Mouse (Mus musculus) kidney, embryonic 14.5 days (tissue): ENCODE measurements at regions not wholly inside any gene's neighbourhood (a gene's known extent, or its start where the extent isn't known, plus 50 kb on each side); places are given as distances from the start of the nearest gene placed in this dataset.
A peak's percentile ranks its signal among the peaks of the same experiment; 100 is the strongest.

Experiments used
- ATAC-seq: fragments of 200-750 bp; cut with Nextera tagmentation; 2 replicates; pipeline ENCODE4 v1.8.0; 2017; ENCODE audit warnings: moderate number of reproducible peaks, mild to moderate bottlenecking, moderate TSS enrichment, moderate library complexity; ENCODE audit not compliant: low FRiP score, low TSS enrichment
- H3K27ac ChIP-seq: fragments of 300-500 bp; sonication (generic); 2 replicates; pipeline ENCODE4 v1.5.1; 2014; ENCODE audit warnings: low read depth, mild to moderate bottlenecking, low read length, moderate library complexity, mixed read lengths
- H3K27me3 ChIP-seq: fragments of 300-500 bp; sonication (generic); 2 replicates; pipeline ENCODE4 v1.6.1; 2014; ENCODE audit warnings: mild to moderate bottlenecking, low read length; ENCODE audit not compliant: control insufficient read depth, insufficient read depth
- H3K36me3 ChIP-seq: fragments of 300-500 bp; sonication (generic); 2 replicates; pipeline ENCODE4 v1.6.1; 2014; ENCODE audit warnings: low read length, mixed read lengths; ENCODE audit not compliant: control insufficient read depth, insufficient read depth
- H3K4me1 ChIP-seq: fragments of 300-500 bp; sonication (generic); 2 replicates; pipeline ENCODE4 v1.6.1; 2014; ENCODE audit warnings: low read length, mixed read lengths; ENCODE audit not compliant: control insufficient read depth, insufficient read depth
- H3K4me2 ChIP-seq: fragments of 300-500 bp; sonication (generic); replicated peaks from 2 replicates; pipeline ENCODE4 v1.6.1; 2014; ENCODE audit warnings: low read depth, mild to moderate bottlenecking, low read length
- H3K4me3 ChIP-seq: fragments of 300-500 bp; sonication (generic); 2 replicates; pipeline ENCODE4 v1.5.1; 2014; ENCODE audit warnings: mild to moderate bottlenecking, low read length
- H3K9ac ChIP-seq: fragments of 300-500 bp; sonication (generic); 2 replicates; pipeline ENCODE4 v1.6.1; 2014; ENCODE audit warnings: low read depth, mild to moderate bottlenecking, low read length, moderate library complexity
- H3K9me3 ChIP-seq: fragments of 300-500 bp; sonication (generic); 2 replicates; pipeline ENCODE4 v1.6.1; 2016; ENCODE audit warnings: low read length; ENCODE audit not compliant: control insufficient read depth
- WGBS: fragments of 180-500 bp; shearing (Covaris S2); extraction: QIAGEN DNeasy Blood & Tissue Kit; methylation state at CpG from one replicate; pipeline ENCODE4 v1.1.7; 2014; 5-methylcytosine and 5-hydroxymethylcytosine counted together

GRCm38 (mm10) chr14:23140385-23140784 is 873.9 kb downstream of the Kcnma1 start:
- Histone ChIP-seq H3K27me3 (no peaks in the 10 kb centered on the region), H3K9me3 (no peaks in the 10 kb centered on the region), H3K4me1 (peaks cover 3% of the 10 kb centered on the region; the same call in 1 of the 2 replicates), H3K9ac (no peak overlapping the region), H3K4me2 (no peak overlapping the region), H3K4me3 (no peak overlapping the region), H3K36me3 (no peaks in the 10 kb centered on the region), H3K27ac (no peak overlapping the region)
- no peak for ATAC-seq
- WGBS = 97% methylated on average over 1 of the region's 1 CpGs

GRCm38 (mm10) chr14:23134723-23135122 is 879.6 kb downstream of the Kcnma1 start:
- WGBS = 63% methylated on average over 2 of the region's 2 CpGs

GRCm38 (mm10) chr14:23131736-23132519 is 882.4 kb downstream of the Kcnma1 start:
- 54% methylated on average over 7 of the region's 7 CpGs for WGBS
- Histone ChIP-seq H3K4me1 (no peaks in the 10 kb centered on the region), H3K27me3 (no peaks in the 10 kb centered on the region), H3K36me3 (no peaks in the 10 kb centered on the region), H3K9me3 (no peaks in the 10 kb centered on the region), H3K27ac (peak overlapping the region; percentile 30; the same call in 1 of the 2 replicates), H3K4me3 (no peak overlapping the region), H3K9ac (no peak overlapping the region), H3K4me2 (no peak overlapping the region)
- no peak; the same call in 1 of the 2 replicates for ATAC-seq

More at GRCm38 (mm10) chr14:23134723-23135122, 879.6 kb downstream of the Kcnma1 start:
- peak; percentile 69; the same call in 1 of the 2 replicates for ATAC-seq
- Histone ChIP-seq H3K4me3 (no peak overlapping the region), H3K9me3 (no peaks in the 10 kb centered on the region), H3K4me2 (no peak overlapping the region), H3K9ac (no peak overlapping the region), H3K27me3 (no peaks in the 10 kb centered on the region), H3K36me3 (no peaks in the 10 kb centered on the region), H3K27ac (no peak overlapping the region), H3K4me1 (no peaks in the 10 kb centered on the region)

- Histone ChIP-seq H3K27me3 (no peaks in the 10 kb centered on the region), H3K4me3 (no peak overlapping the region), H3K4me2 (no peak overlapping the region), H3K9ac (no peak overlapping the region), H3K9me3 (no peaks in the 10 kb centered on the region), H3K36me3 (no peaks in the 10 kb centered on the region), H3K27ac (no peak overlapping the region), H3K4me1 (no peaks in the 10 kb centered on the region)
- no peak for ATAC-seq
- 57% methylated on average over 8 of the region's 8 CpGs for WGBS
Observed at GRCm38 (mm10) chr14:23115889-23116510, 898.3 kb downstream of the Kcnma1 start.

- 69% methylated on average over 5 of the region's 5 CpGs for WGBS
- H3K9me3 ChIP-seq = no peaks in the 10 kb centered on the region
- no peak for ATAC-seq
- H3K27me3 ChIP-seq = no peaks in the 10 kb centered on the region
- H3K4me1 ChIP-seq = no peaks in the 10 kb centered on the region
- H3K27ac ChIP-seq = no peak overlapping the region
- no peaks in the 10 kb centered on the region for H3K36me3 ChIP-seq
- H3K9ac ChIP-seq = no peak overlapping the region
- no peak overlapping the region for H3K4me2 ChIP-seq
- no peak overlapping the region for H3K4me3 ChIP-seq
Observed at GRCm38 (mm10) chr14:23114910-23115309, 899.4 kb downstream of the Kcnma1 start.

GRCm38 (mm10) chr14:23114456-23114855 is 899.8 kb downstream of the Kcnma1 start:
- Histone ChIP-seq H3K36me3 (no peaks in the 10 kb centered on the region), H3K4me2 (no peak overlapping the region), H3K4me1 (no peaks in the 10 kb centered on the region), H3K27me3 (no peaks in the 10 kb centered on the region), H3K9me3 (no peaks in the 10 kb centered on the region), H3K9ac (no peak overlapping the region), H3K27ac (no peak overlapping the region), H3K4me3 (no peak overlapping the region)
- no peak for ATAC-seq
- 96% methylated on average over 1 of the region's 1 CpGs for WGBS

- Histone ChIP-seq H3K27ac (no peak overlapping the region), H3K27me3 (no peaks in the 10 kb centered on the region), H3K4me1 (no peaks in the 10 kb centered on the region), H3K9me3 (no peaks in the 10 kb centered on the region), H3K9ac (no peak overlapping the region), H3K36me3 (no peaks in the 10 kb centered on the region), H3K4me3 (no peak overlapping the region), H3K4me2 (no peak overlapping the region)
- no peak for ATAC-seq
- 22% methylated on average over 2 of the region's 2 CpGs for WGBS
Observed at GRCm38 (mm10) chr14:23112369-23112768, 901.9 kb downstream of the Kcnma1 start.

GRCm38 (mm10) chr14:23108590-23108989 is 905.7 kb downstream of the Kcnma1 start:
- no peaks in the 10 kb centered on the region for H3K4me1 ChIP-seq
- no peak overlapping the region for H3K9ac ChIP-seq
- H3K4me2 ChIP-seq = no peak overlapping the region
- H3K27ac ChIP-seq = no peak overlapping the region
- no peaks in the 10 kb centered on the region for H3K36me3 ChIP-seq
- no peaks in the 10 kb centered on the region for H3K9me3 ChIP-seq
- no peak for ATAC-seq
- H3K4me3 ChIP-seq = no peak overlapping the region
- 54% methylated on average over 7 of the region's 7 CpGs for WGBS
- no peaks in the 10 kb centered on the region for H3K27me3 ChIP-seq

- H3K9me3 ChIP-seq = no peaks in the 10 kb centered on the region
- H3K27me3 ChIP-seq = no peaks in the 10 kb centered on the region
- H3K4me1 ChIP-seq = no peaks in the 10 kb centered on the region
- no peak overlapping the region for H3K27ac ChIP-seq
- ATAC-seq = no peak
- no peak overlapping the region for H3K9ac ChIP-seq
- H3K4me2 ChIP-seq = no peak overlapping the region
- H3K4me3 ChIP-seq = no peak overlapping the region
- 85% methylated on average over 4 of the region's 4 CpGs for WGBS
- H3K36me3 ChIP-seq = no peaks in the 10 kb centered on the region
Observed at GRCm38 (mm10) chr14:23107466-23107865, 906.8 kb downstream of the Kcnma1 start.
